Mouse (Mus musculus) forebrain, embryonic 16.5 days (tissue): ENCODE results near the gene Gga2. TPM values are rescaled to one million over a fixed set of nuclear protein-coding genes. Genes with fewer than 3 reads are reported as not detected.

ENCODE experiments used
- ATAC-seq: fragments of 200-750 bp; cut with Nextera tagmentation; 2 replicates; pipeline ENCODE4 v1.8.0; 2017; ENCODE audit warnings: mild to moderate bottlenecking, moderate library complexity
- H3K27ac ChIP-seq: fragments of 300-500 bp; sonication (generic); 2 replicates; pipeline ENCODE4 v1.5.1; 2014; ENCODE audit warnings: low read length, control low read depth
- H3K27me3 ChIP-seq: fragments of 300-500 bp; sonication (generic); replicated peaks from 2 replicates; pipeline ENCODE4 v1.6.1; 2014; ENCODE audit warnings: low read length; ENCODE audit not compliant: control insufficient read depth, insufficient read depth
- H3K36me3 ChIP-seq: fragments of 300-500 bp; sonication (generic); 2 replicates; pipeline ENCODE4 v1.6.1; 2014; ENCODE audit not compliant: control insufficient read depth, insufficient read depth
- H3K4me1 ChIP-seq: fragments of 300-500 bp; sonication (generic); replicated peaks from 2 replicates; pipeline ENCODE4 v1.6.1; 2014; ENCODE audit warnings: low read length; ENCODE audit not compliant: control insufficient read depth, insufficient read depth
- H3K4me2 ChIP-seq: fragments of 300-500 bp; sonication (generic); 2 replicates; pipeline ENCODE4 v1.6.1; 2014; ENCODE audit warnings: mild to moderate bottlenecking, low read length, control low read depth
- H3K4me3 ChIP-seq: fragments of 300-500 bp; sonication (generic); replicated peaks from 2 replicates; pipeline ENCODE4 v1.5.1; 2014; ENCODE audit warnings: mild to moderate bottlenecking, low read length, control low read depth
- H3K9ac ChIP-seq: fragments of 300-500 bp; sonication (generic); replicated peaks from 2 replicates; pipeline ENCODE4 v1.6.1; 2014; ENCODE audit warnings: low read depth, low read length, control low read depth
- H3K9me3 ChIP-seq: fragments of 300-500 bp; sonication (generic); 2 replicates; pipeline ENCODE4 v1.6.1; 2016; ENCODE audit warnings: low read length; ENCODE audit not compliant: control insufficient read depth
- WGBS: fragments of 180-500 bp; shearing (Covaris S2); extraction: QIAGEN DNeasy Blood & Tissue Kit; methylation state at CpG from one replicate; pipeline ENCODE4 v1.1.7; 2014; 5-methylcytosine and 5-hydroxymethylcytosine counted together
- polyA plus RNA-seq: library from polyadenylated mRNA; unstranded; fragments of >200 nt; fragmentation: Nextera tagmentation; extraction: Ambion mirVana; gene quantifications from 2 replicates; pipeline ENCODE4 v1.2.1, GENCODE M21; 2015

The Gga2 gene
- polyA plus RNA-seq, 1 experiment from 2014 or later: 69.0 TPM

DNA sequence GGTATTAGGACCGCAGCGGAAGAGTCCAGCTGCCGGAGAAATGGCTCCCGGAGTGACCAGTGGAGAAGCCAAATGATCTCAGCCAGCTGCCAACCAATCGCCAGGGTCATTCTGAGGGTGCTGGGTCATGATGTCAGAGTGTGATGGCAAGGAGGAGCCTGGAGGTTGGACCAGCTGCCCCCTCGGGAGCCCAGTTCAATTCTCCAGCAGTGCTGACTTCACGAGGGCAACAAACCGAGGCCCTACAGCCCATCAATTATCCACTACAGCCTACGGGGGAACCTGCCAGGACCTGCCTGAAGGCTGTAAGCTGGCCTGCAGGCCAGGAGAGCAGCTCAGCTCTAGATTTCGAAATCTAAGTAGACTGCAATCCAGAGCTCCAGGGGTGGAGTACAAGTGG lies 5.3 kb downstream of the Gga2 start:
- H3K4me2 ChIP-seq: no peak overlapping the region
- peaks cover 10% of the 10 kb centered on the region for H3K36me3 ChIP-seq
- peaks cover 26% of the 10 kb centered on the region for H3K4me1 ChIP-seq
- no peaks in the 10 kb centered on the region for H3K9me3 ChIP-seq
- WGBS: 84% methylated on average over 10 of the region's 10 CpGs
- no peak for ATAC-seq
- H3K9ac ChIP-seq: no peak overlapping the region
- H3K27ac ChIP-seq: no peak overlapping the region
- no peak overlapping the region for H3K4me3 ChIP-seq
- H3K27me3 ChIP-seq: no peaks in the 10 kb centered on the region

DNA sequence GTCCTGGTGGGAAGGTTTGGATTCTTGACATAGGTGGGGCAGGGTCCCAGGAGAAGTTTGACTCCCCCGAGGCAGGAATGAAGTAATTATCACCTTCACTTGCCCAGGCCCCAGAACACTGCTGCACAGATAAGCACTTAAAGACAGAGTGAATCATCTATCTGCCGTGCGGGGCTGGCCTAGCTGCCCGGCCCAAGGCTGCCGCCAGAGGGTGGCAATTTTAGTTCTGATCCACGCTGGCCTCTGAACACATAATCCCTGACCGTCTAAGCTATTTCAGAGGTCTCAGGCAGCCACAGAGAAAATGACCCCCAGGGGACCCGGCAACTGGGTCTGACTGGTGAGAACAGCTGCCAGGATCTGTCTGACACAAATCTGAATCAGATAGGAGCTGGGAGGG lies 5.9 kb downstream of the Gga2 start:
- no peak overlapping the region for H3K4me3 ChIP-seq
- WGBS: 74% methylated on average over 8 of the region's 8 CpGs

DNA sequence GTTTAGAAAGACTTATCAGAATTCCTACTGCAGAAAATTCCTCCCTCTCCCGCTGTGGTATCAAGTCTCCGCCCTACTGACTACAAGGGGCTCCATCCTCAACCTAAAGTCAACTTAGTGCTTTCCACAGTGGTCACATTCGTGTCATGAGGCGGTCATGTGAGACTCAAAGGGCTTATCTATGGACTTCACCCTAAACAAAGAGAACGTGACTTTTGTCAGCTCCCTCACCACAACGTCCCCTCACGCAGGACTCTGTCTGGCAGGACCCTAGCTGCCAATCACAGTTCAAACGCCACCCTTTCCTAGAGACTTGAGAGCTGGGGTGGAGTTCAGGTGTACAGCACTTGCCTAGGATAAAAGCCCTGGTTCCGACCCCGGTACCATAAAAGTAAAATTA lies 8.1 kb downstream of the Gga2 start:
- no peak overlapping the region for H3K27ac ChIP-seq
- no peaks in the 10 kb centered on the region for H3K27me3 ChIP-seq
- H3K4me3 ChIP-seq: no peak overlapping the region
- WGBS: 90% methylated on average over 10 of the region's 10 CpGs
- peaks cover 9% of the 10 kb centered on the region; the same call in 1 of the 2 replicates for H3K4me1 ChIP-seq
- H3K9ac ChIP-seq: no peak overlapping the region
- no peak for ATAC-seq
- no peak overlapping the region for H3K4me2 ChIP-seq
- peaks cover 18% of the 10 kb centered on the region for H3K36me3 ChIP-seq
- no peaks in the 10 kb centered on the region for H3K9me3 ChIP-seq

More for the DNA sequence above, 5.9 kb downstream of the Gga2 start:
- Histone ChIP-seq H3K9ac (no peak overlapping the region), H3K27me3 (no peaks in the 10 kb centered on the region), H3K27ac (no peak overlapping the region), H3K36me3 (peaks cover 10% of the 10 kb centered on the region), H3K9me3 (no peaks in the 10 kb centered on the region), H3K4me2 (no peak overlapping the region), H3K4me1 (peaks cover 26% of the 10 kb centered on the region)
- no peak for ATAC-seq

DNA sequence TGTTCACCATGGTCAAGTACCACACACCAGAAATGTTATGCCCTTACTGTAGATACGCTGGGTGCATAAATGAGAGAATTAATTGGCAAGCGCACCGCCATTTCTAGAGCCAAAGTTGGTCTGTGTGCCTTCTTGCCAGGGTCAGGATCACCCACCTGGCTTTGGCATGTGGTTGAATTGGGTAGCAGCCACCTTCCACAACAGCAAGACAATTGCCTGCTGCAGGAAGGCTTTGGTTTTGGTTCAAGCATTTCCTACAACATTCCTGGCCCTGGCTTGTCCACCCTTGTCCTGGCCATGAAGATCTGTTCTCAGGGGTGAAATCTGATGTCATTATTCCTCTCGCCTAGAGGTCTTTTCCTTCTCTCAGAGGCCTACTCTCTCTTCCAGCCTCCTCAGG lies 8.7 kb downstream of the Gga2 start:
- Histone ChIP-seq H3K4me2 (no peak overlapping the region), H3K9ac (no peak overlapping the region)
- 91% methylated on average over 4 of the region's 4 CpGs for WGBS

DNA sequence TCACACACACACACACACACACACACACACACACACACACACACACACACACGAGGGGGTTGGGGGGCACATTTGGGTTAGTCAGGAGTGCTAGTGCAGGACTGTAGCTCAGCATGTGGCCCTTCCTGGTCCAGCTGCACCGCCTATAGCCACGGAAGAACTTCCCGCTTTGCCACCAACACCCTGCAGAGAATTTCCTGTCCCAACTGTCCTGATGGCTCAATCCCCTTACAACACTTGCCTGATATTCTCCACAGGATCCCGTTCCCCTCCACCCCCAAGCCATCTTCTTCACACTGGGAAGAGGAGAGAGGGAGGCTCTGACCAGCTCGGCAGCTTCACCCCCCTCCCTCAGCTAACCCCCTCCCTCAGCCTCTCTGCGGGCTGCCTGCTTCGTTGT lies 20.6 kb downstream of the Gga2 start:
- 78% methylated on average over 8 of the region's 8 CpGs for WGBS
- no peaks in the 10 kb centered on the region for H3K27me3 ChIP-seq
- H3K4me3 ChIP-seq: no peak overlapping the region
- no peak for ATAC-seq
- H3K4me1 ChIP-seq: no peaks in the 10 kb centered on the region
- no peak overlapping the region for H3K27ac ChIP-seq
- H3K4me2 ChIP-seq: no peak overlapping the region
- H3K36me3 ChIP-seq: peaks cover 47% of the 10 kb centered on the region
- no peak overlapping the region for H3K9ac ChIP-seq
- no peaks in the 10 kb centered on the region for H3K9me3 ChIP-seq

More for the DNA sequence above, 8.7 kb downstream of the Gga2 start:
- H3K27ac ChIP-seq: no peak overlapping the region
- H3K4me1 ChIP-seq: peaks cover 6% of the 10 kb centered on the region; the same call in 1 of the 2 replicates
- H3K36me3 ChIP-seq: peaks cover 24% of the 10 kb centered on the region
- H3K9me3 ChIP-seq: no peaks in the 10 kb centered on the region
- no peak for ATAC-seq
- no peaks in the 10 kb centered on the region for H3K27me3 ChIP-seq
- no peak overlapping the region for H3K4me3 ChIP-seq

DNA sequence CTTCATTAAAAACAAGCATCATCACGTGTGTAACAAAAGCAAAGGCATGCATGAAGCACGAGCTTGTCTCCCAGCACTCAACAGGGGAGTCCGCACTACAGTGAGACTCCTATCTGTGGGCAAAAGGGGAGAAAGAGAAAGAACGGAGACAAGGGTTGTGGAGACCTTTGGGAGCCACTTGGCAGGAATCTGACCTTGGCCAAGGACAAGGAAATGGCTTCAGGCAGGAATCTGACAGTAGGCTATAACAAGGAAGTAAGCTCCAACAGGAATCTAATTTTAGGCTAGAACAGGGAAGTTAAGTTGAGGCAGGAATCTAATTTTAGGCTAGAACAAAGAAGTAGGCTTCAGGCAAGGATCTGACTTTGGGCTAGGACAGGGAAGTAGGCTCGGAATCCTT lies 25.1 kb downstream of the Gga2 start:
- ATAC-seq: no peak
- H3K27ac ChIP-seq: no peak overlapping the region
- no peak overlapping the region for H3K9ac ChIP-seq
- H3K9me3 ChIP-seq: no peaks in the 10 kb centered on the region
- no peaks in the 10 kb centered on the region for H3K4me1 ChIP-seq
- no peak overlapping the region for H3K4me3 ChIP-seq
- peaks cover 63% of the 10 kb centered on the region for H3K36me3 ChIP-seq
- 90% methylated on average over 5 of the region's 5 CpGs for WGBS
- H3K27me3 ChIP-seq: no peaks in the 10 kb centered on the region
- no peak overlapping the region for H3K4me2 ChIP-seq

DNA sequence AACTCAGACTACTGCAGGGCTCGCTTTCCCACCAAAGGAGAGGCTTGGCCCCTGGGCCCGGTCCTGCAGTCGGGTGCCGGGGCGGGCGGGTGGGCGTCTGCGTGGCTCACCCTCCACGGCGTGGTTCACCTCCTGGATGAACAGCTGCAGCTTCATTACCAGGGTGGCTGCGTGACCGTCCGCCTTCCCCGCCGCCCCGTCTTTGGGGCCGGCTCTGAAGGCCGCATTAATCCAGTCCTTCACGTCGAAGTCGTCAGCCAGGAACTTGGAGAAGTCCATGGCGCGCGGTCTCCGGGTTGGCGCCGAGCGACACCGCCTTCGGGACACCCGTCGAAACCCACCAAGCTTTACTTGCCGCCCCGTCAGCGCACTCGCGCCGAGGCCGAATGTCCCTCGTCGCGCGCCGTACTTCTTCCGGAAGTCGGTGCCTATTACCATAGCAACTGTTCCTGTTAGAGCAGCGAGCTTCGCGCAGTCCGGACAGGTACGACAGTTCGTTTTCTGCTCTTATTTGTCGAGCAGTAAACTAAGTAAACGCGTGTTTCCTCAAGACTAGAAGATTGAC lies 39.6 kb downstream of the Gga2 start, which contains the start of gene Cog7:
TSS of gene Cog7 (minus strand) at position 405 of the 565 bp plus-strand sequence.
- ATAC-seq: peak; percentile 92

DNA sequence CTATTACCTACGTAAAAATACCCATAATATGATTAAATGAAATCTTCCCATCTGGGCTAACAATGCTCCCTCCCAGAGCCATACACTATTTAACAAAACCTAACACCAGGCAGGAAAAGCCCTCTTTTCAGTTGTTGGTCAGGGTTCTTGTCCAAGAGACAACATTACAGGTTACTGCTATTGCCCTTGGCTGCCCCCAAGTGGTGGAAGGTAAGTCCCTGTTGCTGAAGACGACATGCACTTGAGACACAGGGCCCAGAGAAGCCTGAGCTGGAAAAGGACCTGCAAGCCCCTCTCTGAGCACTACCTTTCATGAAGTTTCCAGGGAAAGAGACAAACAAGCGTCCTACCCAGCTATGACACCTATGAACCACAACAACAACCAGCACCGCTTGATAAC lies 46.0 kb downstream of the Gga2 start:
- WGBS: 55% methylated on average over 4 of the region's 4 CpGs
- no peak for ATAC-seq

More for the DNA sequence above, 39.6 kb downstream of the Gga2 start, which contains the start of gene Cog7:
- H3K4me3 ChIP-seq: peak within 1 kb of the TSS; percentile 87
- peak within 1 kb of the TSS; percentile 72 for H3K9ac ChIP-seq
- H3K4me2 ChIP-seq: peak within 1 kb of the TSS; percentile 77
- H3K9me3 ChIP-seq: no peaks in the 10 kb centered on the region
- H3K4me1 ChIP-seq: peaks cover 10% of the 10 kb centered on the region
- H3K27me3 ChIP-seq: no peaks in the 10 kb centered on the region
- H3K36me3 ChIP-seq: no peaks in the 10 kb centered on the region
- H3K27ac ChIP-seq: peak within 1 kb of the TSS; percentile 18; the same call in 1 of the 2 replicates
- WGBS: under 1% methylated on average over 55 of the region's 55 CpGs

DNA sequence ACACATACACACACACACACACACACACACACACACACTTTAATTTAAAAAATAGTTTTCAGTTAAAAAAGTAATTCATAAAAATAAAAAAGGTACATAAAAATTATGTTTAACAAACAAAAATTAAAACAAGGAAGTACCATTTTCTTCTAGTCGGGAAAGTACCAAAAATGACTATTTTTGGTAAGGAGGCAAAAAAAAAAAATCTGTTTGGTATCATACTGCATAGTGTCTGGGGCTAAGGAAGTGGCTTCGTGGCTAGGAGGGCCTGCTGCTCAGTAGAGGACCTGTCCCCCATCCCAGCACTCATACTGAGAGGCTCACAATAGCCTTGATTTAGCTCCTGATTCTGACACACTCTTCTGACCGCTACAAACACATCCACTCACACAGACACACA lies 49.3 kb downstream of the Gga2 start:
- WGBS: 92% methylated on average over 3 of the region's 3 CpGs
- H3K27me3 ChIP-seq: no peaks in the 10 kb centered on the region

More for the DNA sequence above, 46.0 kb downstream of the Gga2 start:
- no peak overlapping the region for H3K4me2 ChIP-seq
- H3K4me1 ChIP-seq: no peaks in the 10 kb centered on the region; the same call in 1 of the 2 replicates
- no peaks in the 10 kb centered on the region for H3K9me3 ChIP-seq
- no peak overlapping the region for H3K27ac ChIP-seq
- no peak overlapping the region for H3K4me3 ChIP-seq
- no peak overlapping the region for H3K9ac ChIP-seq
- H3K27me3 ChIP-seq: no peaks in the 10 kb centered on the region
- H3K36me3 ChIP-seq: no peaks in the 10 kb centered on the region

DNA sequence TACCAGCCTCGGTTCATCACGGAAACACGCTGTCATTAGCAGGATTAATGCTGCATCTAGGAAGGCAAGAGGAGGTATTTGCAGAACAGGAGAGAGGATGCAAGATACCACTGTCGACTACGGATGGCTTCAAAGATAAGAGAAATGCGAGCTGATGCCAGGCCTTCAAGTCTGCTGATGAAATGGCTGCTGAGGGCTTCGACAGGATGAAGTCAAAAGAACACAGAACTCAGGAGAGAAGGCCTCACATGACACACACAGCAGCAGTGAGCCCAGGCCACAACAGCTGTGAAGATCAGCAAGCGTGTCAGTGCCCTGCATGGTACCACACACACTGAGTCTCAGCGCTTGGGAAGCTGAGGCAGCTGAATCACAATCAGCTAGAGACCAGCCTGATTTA lies 50.8 kb downstream of the Gga2 start:
- Histone ChIP-seq H3K4me3 (no peak overlapping the region), H3K27me3 (no peaks in the 10 kb centered on the region), H3K9me3 (no peaks in the 10 kb centered on the region), H3K4me2 (no peak overlapping the region), H3K4me1 (no peaks in the 10 kb centered on the region), H3K9ac (no peak overlapping the region), H3K36me3 (no peaks in the 10 kb centered on the region), H3K27ac (no peak overlapping the region)
- WGBS: 86% methylated on average over 9 of the region's 9 CpGs
- ATAC-seq: no peak

More for the DNA sequence above, 49.3 kb downstream of the Gga2 start:
- no peak overlapping the region for H3K4me2 ChIP-seq
- no peak overlapping the region for H3K9ac ChIP-seq
- no peaks in the 10 kb centered on the region for H3K9me3 ChIP-seq
- no peak for ATAC-seq
- no peaks in the 10 kb centered on the region for H3K36me3 ChIP-seq
- H3K4me1 ChIP-seq: no peaks in the 10 kb centered on the region
- no peak overlapping the region for H3K4me3 ChIP-seq
- no peak overlapping the region for H3K27ac ChIP-seq
